Mouse (Mus musculus): Measurements from ENCODE around the gene Sptssb. TPM values are rescaled to one million over a fixed set of nuclear protein-coding genes. Genes with fewer than 3 reads are reported as not detected.
A peak's percentile ranks its signal among the peaks of the same experiment; 100 is the strongest.

Gene Sptssb
- polyA plus RNA-seq, 1 experiment from 2014 or later = 5.0 TPM

- Histone ChIP-seq H3K27me3 (replicated peaks; ENCODE audit: insufficient read depth, low read length) (no peaks in the 10 kb centered on the region), H3K27ac (ENCODE audit: low read length) (no peak overlapping the region), H3K9me3 (ENCODE audit: low read length) (no peaks in the 10 kb centered on the region), H3K4me3 (ENCODE audit: low read depth, low read length) (no peak overlapping the region), H3K36me3 (ENCODE audit: insufficient read depth, low read length) (no peaks in the 10 kb centered on the region), H3K4me1 (ENCODE audit: insufficient read depth, low read depth, low read length) (no peaks in the 10 kb centered on the region), H3K9ac (replicated peaks; ENCODE audit: low read depth) (no peak overlapping the region), H3K4me2 (replicated peaks; ENCODE audit: low read depth, low read length) (no peak overlapping the region)
- 64% methylated on average over 2 of the region's 2 CpGs for WGBS
- DNase-seq (ENCODE audit: low spot score) (no peak), ATAC-seq (no peak)
- TF ChIP-seq EP300 (IDR thresholded peaks at IDR 0.05) (no peak), CTCF (IDR thresholded peaks at IDR 0.05) (no peak)
Measured at GRCm38 (mm10) chr3:69877538-69877937, 17.8 kb upstream of the Sptssb start.

DNA sequence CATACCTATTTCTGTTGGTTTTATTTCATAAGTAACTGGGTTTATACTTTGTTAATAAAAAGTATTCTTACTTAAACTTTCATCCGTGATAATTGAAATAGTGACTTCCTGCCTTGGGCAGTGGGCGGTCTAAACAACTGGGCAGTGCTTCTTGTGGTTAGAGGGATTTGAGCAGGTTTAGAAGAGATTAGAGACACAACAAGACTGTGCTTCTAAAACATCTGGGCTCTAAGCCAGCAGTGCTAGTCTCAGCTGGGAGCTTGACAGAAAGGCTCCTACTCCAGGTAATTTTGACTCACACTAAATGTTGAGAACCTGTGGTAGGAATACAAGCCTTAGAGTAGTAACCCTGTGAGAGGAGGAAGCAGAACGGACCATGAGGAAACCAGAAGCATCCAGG lies 15.0 kb upstream of the Sptssb start:
- no peaks in the 10 kb centered on the region for H3K36me3 ChIP-seq (ENCODE audit: insufficient read depth, low read length)
- TF ChIP-seq EP300 (IDR thresholded peaks at IDR 0.05) = no peak
- TF ChIP-seq CTCF (IDR thresholded peaks at IDR 0.05) = no peak
- H3K9ac ChIP-seq (replicated peaks; ENCODE audit: low read depth) = no peak overlapping the region
- DNase-seq (ENCODE audit: low spot score) = no peak
- no peak for ATAC-seq
- no peaks in the 10 kb centered on the region for H3K4me1 ChIP-seq (ENCODE audit: insufficient read depth, low read depth, low read length)
- H3K27ac ChIP-seq (ENCODE audit: low read length) = no peak overlapping the region
- no peaks in the 10 kb centered on the region for H3K27me3 ChIP-seq (replicated peaks; ENCODE audit: insufficient read depth, low read length)
- 64% methylated on average over 3 of the region's 3 CpGs for WGBS
- no peak overlapping the region for H3K4me3 ChIP-seq (ENCODE audit: low read depth, low read length)
- H3K9me3 ChIP-seq (ENCODE audit: low read length) = no peaks in the 10 kb centered on the region
- no peak overlapping the region for H3K4me2 ChIP-seq (replicated peaks; ENCODE audit: low read depth, low read length)

DNA sequence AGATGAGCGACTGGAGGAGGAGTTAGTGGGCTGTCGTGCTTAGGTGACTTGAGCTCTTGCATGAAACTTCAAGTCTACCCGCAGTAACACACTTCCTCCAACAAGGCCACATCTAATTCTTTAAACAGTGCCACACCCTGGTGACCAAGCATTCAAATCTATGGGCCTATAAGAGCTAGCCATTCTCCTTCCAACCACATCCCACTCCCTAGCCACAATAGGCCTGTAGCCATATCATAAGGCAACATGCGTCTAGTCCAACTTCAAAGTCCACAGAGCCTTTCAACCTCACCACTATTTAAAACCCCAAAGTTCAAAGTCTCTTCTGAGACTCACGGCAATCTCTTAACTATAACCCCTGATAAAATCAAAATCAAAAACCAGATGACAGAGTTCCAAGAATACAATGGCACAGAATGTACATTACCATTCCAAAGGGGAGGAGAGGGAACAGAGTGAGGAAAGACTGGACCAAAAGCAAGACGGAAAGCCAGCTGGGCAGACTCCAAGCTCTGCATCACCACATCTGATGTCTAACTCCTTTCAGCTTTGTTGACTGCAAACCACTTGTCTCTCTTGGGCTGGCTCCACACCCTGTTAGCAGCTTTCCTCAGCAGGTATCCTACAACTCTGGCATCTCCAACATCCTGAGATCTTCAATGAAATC lies 13.1 kb upstream of the Sptssb start:
- no peaks in the 10 kb centered on the region for H3K36me3 ChIP-seq (ENCODE audit: insufficient read depth, low read length)
- no peaks in the 10 kb centered on the region for H3K27me3 ChIP-seq (replicated peaks; ENCODE audit: insufficient read depth, low read length)
- WGBS = 72% methylated on average over 6 of the region's 6 CpGs
- no peaks in the 10 kb centered on the region for H3K9me3 ChIP-seq (ENCODE audit: low read length)
- no peaks in the 10 kb centered on the region for H3K4me1 ChIP-seq (ENCODE audit: insufficient read depth, low read depth, low read length)
- ATAC-seq = no peak
- H3K9ac ChIP-seq (replicated peaks; ENCODE audit: low read depth) = no peak overlapping the region
- no peak overlapping the region for H3K4me2 ChIP-seq (replicated peaks; ENCODE audit: low read depth, low read length)
- no peak for DNase-seq (ENCODE audit: low spot score)
- TF ChIP-seq EP300 (IDR thresholded peaks at IDR 0.05) (no peak), CTCF (IDR thresholded peaks at IDR 0.05) (no peak)
- no peak overlapping the region for H3K27ac ChIP-seq (ENCODE audit: low read length)
- H3K4me3 ChIP-seq (ENCODE audit: low read depth, low read length) = no peak overlapping the region

DNA sequence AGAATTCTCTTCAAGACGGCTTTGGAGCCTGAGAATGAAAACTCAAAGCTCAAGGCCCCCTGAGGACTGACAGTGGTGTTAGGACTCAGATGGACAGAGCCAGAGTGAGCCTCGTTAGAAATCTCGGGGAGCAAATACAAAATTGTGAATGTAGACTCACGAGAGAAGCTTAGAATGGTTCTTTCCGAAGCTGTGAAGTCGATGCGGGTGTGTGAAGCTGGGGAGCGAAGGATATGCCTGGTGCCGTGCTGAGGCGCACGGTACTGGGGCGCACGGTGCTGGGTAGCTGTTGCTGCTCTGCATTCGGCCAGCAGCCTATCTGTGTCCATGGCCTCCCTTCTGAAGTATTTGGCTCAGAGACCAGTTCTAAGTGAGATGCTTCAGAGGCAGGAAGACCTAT lies 11.4 kb upstream of the Sptssb start:
- ATAC-seq = no peak
- no peaks in the 10 kb centered on the region for H3K4me1 ChIP-seq (ENCODE audit: insufficient read depth, low read depth, low read length)
- 78% methylated on average over 14 of the region's 14 CpGs for WGBS

DNA sequence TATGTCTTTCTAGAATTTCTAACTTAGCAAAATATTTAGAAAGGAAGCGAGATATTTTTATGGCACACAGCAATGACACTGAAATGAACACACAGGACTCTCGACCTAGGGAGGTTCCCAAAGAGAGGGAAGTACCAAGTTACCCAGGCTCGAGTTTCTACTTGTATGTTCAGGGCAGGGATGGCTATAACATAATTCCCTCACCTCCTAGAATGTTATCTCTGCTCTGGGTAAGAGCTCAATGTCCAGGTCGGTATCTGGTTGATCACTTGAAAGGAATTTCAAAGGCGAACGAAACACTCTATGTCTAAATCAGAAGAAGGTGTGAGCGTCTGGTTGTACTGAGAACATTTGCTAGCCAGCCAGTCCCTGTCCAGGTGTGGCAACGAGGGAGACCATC lies 10.0 kb upstream of the Sptssb start:
- no peak overlapping the region for H3K9ac ChIP-seq (replicated peaks; ENCODE audit: low read depth)
- 58% methylated on average over 8 of the region's 8 CpGs for WGBS

More for the DNA sequence above, 11.4 kb upstream of the Sptssb start:
- TF ChIP-seq CTCF (IDR thresholded peaks at IDR 0.05) (no peak), EP300 (IDR thresholded peaks at IDR 0.05) (no peak)
- H3K36me3 ChIP-seq (ENCODE audit: insufficient read depth, low read length) = no peaks in the 10 kb centered on the region
- H3K9ac ChIP-seq (replicated peaks; ENCODE audit: low read depth) = no peak overlapping the region
- H3K4me2 ChIP-seq (replicated peaks; ENCODE audit: low read depth, low read length) = no peak overlapping the region
- H3K4me3 ChIP-seq (ENCODE audit: low read depth, low read length) = no peak overlapping the region
- no peaks in the 10 kb centered on the region for H3K27me3 ChIP-seq (replicated peaks; ENCODE audit: insufficient read depth, low read length)
- no peaks in the 10 kb centered on the region for H3K9me3 ChIP-seq (ENCODE audit: low read length)
- no peak overlapping the region for H3K27ac ChIP-seq (ENCODE audit: low read length)
- no peak for DNase-seq (ENCODE audit: low spot score)

DNA sequence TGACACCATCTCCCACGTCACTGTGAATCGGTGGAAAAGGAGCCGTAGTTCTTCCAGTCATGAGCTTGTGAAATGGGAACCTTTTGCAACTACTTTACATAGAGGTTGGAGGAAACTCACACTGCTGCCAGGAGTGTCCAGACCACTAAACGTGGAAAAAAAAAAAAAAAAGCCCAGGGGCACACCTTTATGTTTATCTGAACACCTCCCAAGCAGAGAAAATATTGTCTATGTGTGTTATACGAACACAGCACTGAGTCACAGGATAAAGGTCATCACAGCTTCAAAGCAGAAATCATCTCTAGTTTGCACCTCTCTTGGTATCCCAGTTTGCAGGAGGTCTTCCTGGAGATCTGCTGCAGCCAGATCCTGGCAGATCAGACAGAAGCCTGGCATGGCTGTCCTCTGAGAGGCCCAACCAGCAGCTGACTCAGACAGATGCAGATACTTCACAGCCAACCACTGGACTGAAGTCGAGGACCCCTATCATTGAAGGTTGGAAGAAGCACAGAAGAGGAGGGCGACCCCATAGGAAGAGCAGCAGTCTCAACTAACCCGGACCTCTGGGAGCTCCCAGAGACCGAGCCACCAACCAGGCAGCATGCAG lies 2.2 kb upstream of the Sptssb start:
- DNase-seq (ENCODE audit: low spot score) = no peak
- ATAC-seq = no peak
- WGBS = 41% methylated on average over 9 of the region's 9 CpGs
- TF ChIP-seq EP300 (IDR thresholded peaks at IDR 0.05) = no peak
- no peak for TF ChIP-seq CTCF (IDR thresholded peaks at IDR 0.05)
- H3K27ac ChIP-seq (ENCODE audit: low read length) = no peak overlapping the region
- H3K4me3 ChIP-seq (ENCODE audit: low read depth, low read length) = no peak overlapping the region
- no peaks in the 10 kb centered on the region for H3K9me3 ChIP-seq (ENCODE audit: low read length)
- no peaks in the 10 kb centered on the region for H3K36me3 ChIP-seq (ENCODE audit: insufficient read depth, low read length)
- H3K9ac ChIP-seq (replicated peaks; ENCODE audit: low read depth) = no peak overlapping the region
- no peaks in the 10 kb centered on the region for H3K27me3 ChIP-seq (replicated peaks; ENCODE audit: insufficient read depth, low read length)
- H3K4me1 ChIP-seq (ENCODE audit: insufficient read depth, low read depth, low read length) = 0 out of 2 replicates have a peak, but pooled peaks cover 3% of the 10 kb centered on the region
- H3K4me2 ChIP-seq (replicated peaks; ENCODE audit: low read depth, low read length) = peak overlapping the region; percentile 64

More for the DNA sequence above, 10.0 kb upstream of the Sptssb start:
- DNase-seq (ENCODE audit: low spot score) (no peak), ATAC-seq (no peak)
- no peak overlapping the region for H3K4me3 ChIP-seq (ENCODE audit: low read depth, low read length)
- H3K4me2 ChIP-seq (replicated peaks; ENCODE audit: low read depth, low read length) = no peak overlapping the region
- H3K36me3 ChIP-seq (ENCODE audit: insufficient read depth, low read length) = no peaks in the 10 kb centered on the region
- no peak overlapping the region for H3K27ac ChIP-seq (ENCODE audit: low read length)
- H3K4me1 ChIP-seq (ENCODE audit: insufficient read depth, low read depth, low read length) = no peaks in the 10 kb centered on the region
- TF ChIP-seq CTCF (IDR thresholded peaks at IDR 0.05) (no peak), EP300 (IDR thresholded peaks at IDR 0.05) (no peak)
- no peaks in the 10 kb centered on the region for H3K9me3 ChIP-seq (ENCODE audit: low read length)
- H3K27me3 ChIP-seq (replicated peaks; ENCODE audit: insufficient read depth, low read length) = no peaks in the 10 kb centered on the region
